Mouse (Mus musculus): ENCODE results near the gene Vangl2.

Gene Vangl2

DNA sequence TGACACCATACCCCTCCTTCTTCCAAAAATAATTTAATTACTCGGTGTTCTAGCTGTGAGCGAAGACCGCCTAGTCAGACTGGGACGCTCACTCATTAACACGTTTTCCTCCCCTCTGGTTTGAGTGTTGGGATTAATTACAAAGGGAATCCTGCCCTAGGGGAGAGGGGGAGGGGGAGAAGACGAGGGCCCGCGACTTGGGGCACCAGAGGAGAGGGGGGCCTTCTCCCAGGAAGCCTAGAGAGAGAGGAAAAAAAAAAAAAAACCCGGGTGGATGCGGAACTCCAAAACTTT lies 488 bp downstream of the Vangl2 start:
- DNase-seq (ENCODE audit: low spot score in 2 of 2), result no peak

DNA sequence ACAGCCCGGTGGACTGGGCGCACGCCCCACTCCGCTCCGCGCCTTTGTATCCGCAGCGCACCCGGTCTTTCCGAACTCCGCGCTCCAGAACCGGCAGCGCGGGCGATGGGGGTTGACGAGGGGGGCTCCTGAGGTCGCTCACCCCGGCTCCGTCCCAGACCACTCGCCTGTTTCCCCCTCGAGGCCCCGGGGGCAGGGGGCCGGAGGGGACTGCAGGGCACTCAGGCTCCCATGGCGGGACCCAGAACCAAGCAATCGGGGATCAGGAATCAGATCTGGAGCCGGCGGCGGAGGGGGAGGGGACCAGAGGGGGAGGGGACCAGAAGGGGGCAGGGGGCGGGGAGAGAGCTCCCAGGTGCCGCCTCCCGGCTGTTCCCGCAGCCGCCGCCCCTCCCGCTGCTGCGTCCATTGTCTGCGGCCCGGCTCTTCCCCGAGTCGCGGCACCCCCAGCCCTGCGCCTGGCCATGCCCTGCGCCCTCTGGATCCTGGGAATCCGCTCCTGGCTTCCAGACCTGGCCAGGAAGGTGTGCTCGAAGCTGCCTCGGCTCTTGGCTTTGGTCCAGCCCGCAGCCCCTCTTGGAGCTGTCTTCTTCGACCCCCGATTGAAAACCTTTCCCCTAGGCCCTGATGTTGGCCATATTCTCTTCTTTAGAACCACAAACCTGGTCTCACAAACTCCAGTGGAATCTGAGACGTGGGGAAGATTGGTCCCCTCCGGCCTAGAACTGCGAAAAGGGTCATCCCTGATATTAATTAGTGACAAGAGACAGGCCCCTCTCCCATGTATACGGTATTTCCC lies 1.0 kb downstream of the Vangl2 start:
- peak; percentile 80 to 93 for DNase-seq (ENCODE audit: low spot score in 2 of 2)

DNA sequence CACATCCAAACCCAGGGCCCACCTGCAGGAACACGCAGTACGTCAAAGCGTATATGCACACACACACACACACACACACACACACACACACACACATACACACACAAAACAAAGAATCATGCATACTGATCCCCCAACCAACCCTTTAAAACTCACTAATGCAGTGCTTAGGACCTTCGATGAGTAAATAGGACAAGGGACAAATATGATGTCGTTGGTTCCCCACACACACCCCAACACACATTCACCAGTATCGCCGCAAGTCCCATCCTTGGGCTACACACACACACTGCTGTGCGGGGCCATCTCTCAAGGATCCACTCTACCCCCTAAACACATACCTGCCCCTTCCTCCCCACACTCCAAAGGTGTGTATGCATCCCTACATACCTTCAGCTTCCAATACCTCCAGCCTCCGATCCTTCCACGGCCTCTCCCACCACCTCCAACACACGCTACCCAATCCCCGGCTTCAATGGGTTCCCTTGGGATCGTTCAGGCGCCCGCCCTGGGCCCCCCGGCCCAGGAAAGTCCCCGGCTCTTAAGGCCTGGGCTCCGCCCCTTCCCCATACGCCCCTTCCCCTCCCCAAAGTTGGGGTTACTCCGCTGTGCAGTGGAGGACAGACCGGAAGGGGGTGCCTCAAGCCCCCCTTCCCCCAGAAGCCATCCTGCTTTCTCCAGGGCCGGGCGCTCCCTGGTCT lies 1.9 kb downstream of the Vangl2 start:
- no peak for DNase-seq (ENCODE audit: low spot score in 2 of 2)

GRCm38 (mm10) chr1:172025201-172025904 lies 2.9 kb downstream of the Vangl2 start:
- DNase-seq (ENCODE audit: low spot score in 2 of 2), result no peak

DNA sequence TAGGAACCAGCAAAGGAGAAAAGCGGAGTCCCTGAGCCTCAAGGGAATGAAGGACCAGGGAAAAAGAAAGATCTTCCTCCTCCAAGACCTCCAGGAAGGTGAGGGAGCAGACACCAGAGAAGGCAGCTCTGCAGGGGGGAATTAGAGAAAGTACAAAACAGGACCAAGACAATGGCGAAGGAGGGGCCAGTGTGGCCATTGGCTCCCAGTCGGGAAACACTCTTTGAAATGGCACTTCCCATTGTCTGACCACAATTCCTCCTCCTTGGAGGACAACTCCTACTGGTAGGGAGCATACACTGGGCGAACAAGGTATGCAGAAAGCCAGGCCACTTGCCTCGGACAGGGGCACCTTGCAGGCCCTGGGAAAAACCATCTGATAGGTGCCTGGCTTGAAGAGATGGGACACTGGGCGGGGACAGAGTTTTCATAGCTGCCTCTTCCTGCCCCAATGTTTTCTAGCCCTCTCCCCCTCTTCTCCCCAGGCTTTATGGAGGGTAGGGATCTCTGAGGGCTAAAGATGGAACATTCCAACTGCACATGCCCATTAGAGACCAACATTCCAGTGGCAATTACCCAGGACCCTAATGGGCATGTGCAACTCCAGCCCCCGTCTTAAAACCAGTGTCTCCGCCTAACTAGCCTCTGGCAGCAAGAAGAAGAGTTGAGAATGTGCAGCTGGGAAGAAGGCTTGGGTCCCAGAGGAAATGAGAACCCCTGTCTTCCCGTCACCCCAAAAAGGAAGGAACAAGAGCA lies 3.9 kb downstream of the Vangl2 start:
- DNase-seq (ENCODE audit: low spot score in 2 of 2), result no peak

GRCm38 (mm10) chr1:172019863-172020521 lies 8.3 kb downstream of the Vangl2 start:
- peak in 1 of 2 experiments; percentile 51 for DNase-seq (ENCODE audit: low spot score in 2 of 2)

GRCm38 (mm10) chr1:172019339-172019738 lies 8.9 kb downstream of the Vangl2 start:
- peak in 1 of 2 experiments; percentile 55 for DNase-seq (ENCODE audit: low spot score in 2 of 2)

DNA sequence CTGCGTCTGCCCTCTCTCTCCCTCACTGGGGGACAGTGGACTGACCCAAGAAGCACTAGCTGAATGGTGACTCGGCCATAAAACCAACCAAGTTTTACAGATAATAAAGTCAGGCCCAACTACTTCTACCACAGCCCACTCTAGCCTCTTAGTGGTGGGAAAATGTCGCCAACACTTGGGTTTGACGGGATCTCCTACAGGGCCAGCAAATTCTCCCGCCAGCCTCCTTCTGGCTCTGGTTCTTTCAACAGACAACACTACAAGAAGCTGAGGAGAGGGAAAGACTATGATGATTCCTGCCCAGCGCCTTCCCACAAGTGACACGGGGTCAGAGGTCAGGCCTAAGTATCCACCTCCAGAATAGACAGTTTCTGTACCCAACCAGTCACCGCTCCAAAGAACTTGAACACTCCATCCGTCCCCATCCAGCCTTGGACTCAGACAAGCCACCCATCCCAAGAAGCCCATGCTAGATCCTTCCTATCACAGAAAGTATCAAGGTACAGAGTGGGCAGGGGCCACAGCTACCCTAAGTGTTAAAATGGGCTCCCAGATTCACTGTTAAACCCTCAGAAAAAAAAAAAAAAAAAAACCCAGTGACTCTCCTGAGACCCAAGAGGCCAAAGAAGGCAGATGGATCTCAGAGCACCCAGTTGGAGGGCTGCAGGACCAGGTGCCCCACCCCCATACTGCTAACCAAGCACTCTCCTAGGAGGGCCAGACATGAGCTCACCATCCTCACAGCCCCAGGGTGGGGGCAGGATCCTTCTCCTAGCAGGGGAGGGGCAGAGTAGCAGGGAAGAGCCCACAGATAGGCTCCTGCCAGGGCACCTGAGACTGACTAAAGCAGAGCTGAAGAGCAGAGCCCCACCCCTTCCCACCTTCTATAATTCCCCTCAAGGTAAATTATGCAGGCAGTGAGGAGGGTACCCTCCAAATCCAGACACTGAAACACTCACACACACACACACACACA lies 9.6 kb downstream of the Vangl2 start:
- no peak for DNase-seq (ENCODE audit: low spot score in 2 of 2)

- DNase-seq (ENCODE audit: low spot score in 2 of 2), result peak in 1 of 2 experiments; percentile 55
Observed at GRCm38 (mm10) chr1:172017517-172018070, 10.7 kb downstream of the Vangl2 start.

DNA sequence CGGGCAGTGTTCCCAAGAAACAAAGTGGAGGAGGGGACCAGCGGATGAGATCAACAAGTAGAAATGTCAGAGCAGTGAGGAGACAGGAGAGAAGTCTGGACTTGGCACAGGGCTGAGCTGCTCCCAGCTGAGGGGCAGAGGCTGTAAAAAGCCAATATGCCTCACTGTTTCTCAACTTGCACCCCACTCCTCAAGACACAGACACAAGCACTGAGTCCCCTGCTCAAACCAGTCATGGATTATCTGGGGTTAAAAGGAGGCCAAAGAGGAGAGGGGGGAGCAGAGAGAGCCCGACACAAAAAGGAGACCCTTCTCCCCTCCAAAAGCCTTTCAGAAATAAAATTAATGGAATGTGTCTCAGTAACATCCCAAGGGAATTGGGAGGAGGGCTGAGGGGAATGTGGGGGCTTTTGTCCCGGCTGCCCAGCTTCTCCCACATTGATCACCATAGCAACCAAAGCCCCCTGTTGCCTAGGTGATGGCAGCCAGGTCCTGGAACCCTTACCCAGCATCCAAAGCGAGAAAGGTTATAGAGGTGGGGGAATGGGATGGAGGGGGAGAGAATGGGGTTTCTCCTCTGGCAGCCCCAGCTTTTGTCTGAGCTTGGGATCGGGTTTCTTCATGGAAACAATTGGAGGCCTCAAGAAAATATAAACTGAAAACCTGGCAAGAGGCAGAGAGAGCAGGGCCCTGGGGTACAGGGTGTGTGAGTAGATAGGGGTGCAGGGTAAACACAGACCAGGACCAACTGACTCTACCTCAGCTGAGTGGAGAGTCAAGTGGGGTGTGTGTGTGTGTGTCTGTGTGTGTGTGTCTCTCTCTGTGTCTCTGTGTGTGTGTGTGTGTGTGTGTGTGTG lies 11.4 kb downstream of the Vangl2 start:
- DNase-seq (ENCODE audit: low spot score in 2 of 2), result no peak

DNA sequence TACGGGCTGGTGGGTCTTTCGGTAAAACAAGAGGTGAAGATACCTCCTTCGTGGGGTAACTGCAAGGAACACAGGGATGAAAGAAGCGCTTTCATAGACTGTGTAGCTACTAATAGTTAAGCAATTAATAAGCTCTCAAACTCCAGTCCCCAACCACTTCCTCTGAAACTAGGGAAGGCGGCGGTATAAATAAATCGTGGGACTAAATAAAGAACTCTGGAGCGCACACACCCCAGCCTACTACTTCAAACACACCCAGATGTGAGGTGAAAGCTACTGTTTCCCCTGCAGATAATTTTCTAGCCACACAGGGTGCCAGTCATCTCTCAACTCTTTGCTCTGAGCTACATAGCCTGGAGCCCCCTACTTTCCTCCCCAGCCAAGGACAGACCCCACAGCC lies 12.2 kb downstream of the Vangl2 start:
- no peak for DNase-seq (ENCODE audit: low spot score in 2 of 2)

GRCm38 (mm10) chr1:172015312-172015939 lies 12.8 kb downstream of the Vangl2 start:
- no peak for DNase-seq (ENCODE audit: low spot score in 2 of 2)

DNA sequence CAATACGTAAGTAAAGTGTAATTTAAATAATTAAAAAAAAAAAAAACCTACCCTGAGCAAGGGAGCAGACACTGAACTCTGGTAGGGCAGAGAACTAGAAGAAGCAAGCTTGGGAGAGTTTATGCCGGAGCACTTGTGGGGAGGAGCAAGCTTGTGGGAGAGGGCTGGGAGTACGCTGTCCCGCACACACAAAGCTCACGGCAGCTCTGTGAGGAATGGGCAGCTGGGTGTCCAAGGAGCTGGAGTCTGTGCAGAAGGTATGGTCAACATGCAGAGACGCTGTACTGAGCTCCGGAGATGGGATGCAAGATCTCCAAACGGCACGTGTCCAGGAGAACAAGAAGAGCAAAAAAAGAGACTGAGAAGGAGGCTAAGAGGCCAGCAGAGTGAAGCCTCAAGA lies 13.5 kb downstream of the Vangl2 start:
- no peak for DNase-seq (ENCODE audit: low spot score in 2 of 2)

- peak in 1 of 2 experiments; percentile 43 for DNase-seq (ENCODE audit: low spot score in 2 of 2)
Observed at GRCm38 (mm10) chr1:172012030-172012429, 16.2 kb downstream of the Vangl2 start.

GRCm38 (mm10) chr1:172010042-172010824 lies 18.0 kb downstream of the Vangl2 start:
- DNase-seq (ENCODE audit: low spot score in 2 of 2), result no peak

GRCm38 (mm10) chr1:172009406-172009805 lies 18.8 kb downstream of the Vangl2 start:
- DNase-seq (ENCODE audit: low spot score in 2 of 2), result no peak

DNA sequence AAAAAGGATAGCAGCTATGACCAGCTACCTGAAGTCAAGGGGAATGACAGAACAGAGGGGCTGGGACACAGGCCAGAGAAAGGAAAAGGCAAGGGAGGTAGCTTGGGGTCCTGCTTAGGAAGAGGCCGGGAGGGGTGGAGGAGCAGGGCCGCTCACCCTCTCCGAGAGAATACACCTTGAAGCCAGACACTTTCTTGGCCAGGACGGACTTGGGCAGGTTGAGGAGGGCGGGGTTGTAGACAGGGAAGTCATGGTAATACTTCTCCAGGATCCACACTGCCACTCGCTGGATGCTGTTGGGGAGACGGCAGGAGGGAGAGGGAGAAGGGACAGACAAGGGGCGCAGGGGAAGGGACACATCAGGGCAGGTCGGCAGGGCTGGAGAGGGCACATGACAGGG lies 19.9 kb downstream of the Vangl2 start:
- DNase-seq (ENCODE audit: low spot score in 2 of 2), result no peak

- no peak for DNase-seq (ENCODE audit: low spot score in 2 of 2)
Observed at GRCm38 (mm10) chr1:172007761-172008160, 20.5 kb downstream of the Vangl2 start.
